Mouse (Mus musculus): ENCODE measurements at regions not wholly inside any gene's neighbourhood (a gene's known extent, or its start where the extent isn't known, plus 50 kb on each side); places are given as distances from the start of the nearest gene placed in this dataset.

- in situ Hi-C loops (cut with MboI, MseI): no loop called here
These were observed 71.4 kb downstream of the 2410131K14Rik start for GRCm38 (mm10) chr5:118316310-118317017.

GRCm38 (mm10) chr5:118318073-118318472 lies 73.0 kb downstream of the 2410131K14Rik start:
- in situ Hi-C loops (cut with MboI, MseI): no loop called here

- in situ Hi-C loops (cut with MboI, MseI): no loop called here
These were observed 73.9 kb downstream of the 2410131K14Rik start for GRCm38 (mm10) chr5:118318883-118319282.

- in situ Hi-C loops (cut with MboI, MseI): no loop called here
These were observed 76.9 kb downstream of the 2410131K14Rik start for GRCm38 (mm10) chr5:118321719-118322455.

GRCm38 (mm10) chr5:118323151-118323550 lies 78.1 kb downstream of the 2410131K14Rik start:
- in situ Hi-C loops (cut with MboI, MseI): no loop called here

GRCm38 (mm10) chr5:118326837-118327541 lies 82.0 kb downstream of the 2410131K14Rik start:
- in situ Hi-C loops (cut with MboI, MseI): no loop called here

- in situ Hi-C loops (cut with MboI, MseI): no loop called here
These were observed 83.1 kb downstream of the 2410131K14Rik start for GRCm38 (mm10) chr5:118327961-118328712.

GRCm38 (mm10) chr5:118329143-118329542 lies 84.1 kb downstream of the 2410131K14Rik start:
- in situ Hi-C loops (cut with MboI, MseI): no loop called here

- in situ Hi-C loops (cut with MboI, MseI): loop anchor here (5.0 kb wide), 1 partner anchor 226 kb away; no protein-coding TSS in a partner anchor
These were observed 86.2 kb downstream of the 2410131K14Rik start for GRCm38 (mm10) chr5:118331286-118331607.

- in situ Hi-C loops (cut with MboI, MseI): loop anchor here (5.0 kb wide), 1 partner anchor 226 kb away; no protein-coding TSS in a partner anchor
These were observed 86.8 kb downstream of the 2410131K14Rik start for GRCm38 (mm10) chr5:118331608-118332394.

GRCm38 (mm10) chr5:118334054-118334453 lies 89.0 kb downstream of the 2410131K14Rik start:
- in situ Hi-C loops (cut with MboI, MseI): loop anchor here (5.0 kb wide), 1 partner anchor 223 kb away; no protein-coding TSS in a partner anchor

- in situ Hi-C loops (cut with MboI, MseI): no loop called here
These were observed 93.2 kb downstream of the 2410131K14Rik start for GRCm38 (mm10) chr5:118338186-118338585.

- in situ Hi-C loops (cut with MboI, MseI): loop anchor here (5.0 kb wide), 1 partner anchor 1382 kb away; no protein-coding TSS in a partner anchor
These were observed 94.9 kb downstream of the 2410131K14Rik start for GRCm38 (mm10) chr5:118339676-118340661.

GRCm38 (mm10) chr5:118343444-118344320 lies 98.7 kb downstream of the 2410131K14Rik start:
- in situ Hi-C loops (cut with MboI, MseI): loop anchor here (5.0 kb wide), 1 partner anchor 1379 kb away; no protein-coding TSS in a partner anchor

GRCm38 (mm10) chr5:118345226-118345625 lies 100.2 kb downstream of the 2410131K14Rik start:
- in situ Hi-C loops (cut with MboI, MseI): no loop called here

GRCm38 (mm10) chr5:118349057-118349456 lies 104.0 kb downstream of the 2410131K14Rik start:
- in situ Hi-C loops (cut with MboI, MseI): no loop called here

- in situ Hi-C loops (cut with MboI, MseI): no loop called here
These were observed 106.3 kb downstream of the 2410131K14Rik start for GRCm38 (mm10) chr5:118351301-118351700.

- in situ Hi-C loops (cut with MboI, MseI): no loop called here
These were observed 107.1 kb downstream of the 2410131K14Rik start for GRCm38 (mm10) chr5:118352142-118352541.
